Mouse (Mus musculus): ENCODE data around the gene Cdr2. TPM values are rescaled to one million over a fixed set of nuclear protein-coding genes. Genes with fewer than 3 reads are reported as not detected.

Gene Cdr2
- 22.4 and 28.2 TPM in 2 replicates for polyA plus RNA-seq (2012; rRNA removed)

DNA sequence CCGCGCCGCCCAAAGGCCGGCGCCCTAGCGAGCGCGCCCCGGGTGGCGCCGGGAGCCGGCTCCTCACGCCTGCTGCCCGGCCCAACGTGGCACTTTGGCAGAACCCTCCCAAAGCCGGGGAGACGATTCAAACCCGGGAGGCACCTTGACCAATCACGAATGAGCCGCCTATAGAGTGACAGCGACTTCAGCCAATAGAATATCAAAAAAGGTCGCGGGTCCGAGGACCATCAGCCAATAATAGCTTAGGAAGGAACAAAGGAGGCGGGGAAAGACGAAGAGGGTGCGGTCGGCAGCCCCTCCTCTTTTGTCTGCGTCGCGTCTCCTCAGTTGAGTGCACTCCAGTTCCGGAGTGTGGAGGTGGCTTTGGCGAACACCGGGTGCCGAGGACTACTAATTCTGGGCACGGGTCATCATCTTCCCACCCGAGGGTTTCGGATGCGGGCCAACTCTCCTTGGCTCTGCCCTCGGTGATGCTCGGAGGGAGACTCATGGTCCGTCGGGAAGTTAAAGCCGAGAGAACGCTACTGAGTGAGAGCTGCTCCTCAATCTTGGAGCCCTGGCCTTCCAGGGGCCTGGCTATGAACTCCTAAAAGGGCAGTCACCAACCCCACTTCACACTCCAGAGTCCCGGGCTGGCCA is at the start of gene Cdr2, which contains the start of gene Mfsd13b:
Gene Cdr2 (minus strand): TSS at position 113 of the 642 bp plus-strand sequence.
Gene Mfsd13b (plus strand): TSS at position 310 of the 642 bp plus-strand sequence.

DNA sequence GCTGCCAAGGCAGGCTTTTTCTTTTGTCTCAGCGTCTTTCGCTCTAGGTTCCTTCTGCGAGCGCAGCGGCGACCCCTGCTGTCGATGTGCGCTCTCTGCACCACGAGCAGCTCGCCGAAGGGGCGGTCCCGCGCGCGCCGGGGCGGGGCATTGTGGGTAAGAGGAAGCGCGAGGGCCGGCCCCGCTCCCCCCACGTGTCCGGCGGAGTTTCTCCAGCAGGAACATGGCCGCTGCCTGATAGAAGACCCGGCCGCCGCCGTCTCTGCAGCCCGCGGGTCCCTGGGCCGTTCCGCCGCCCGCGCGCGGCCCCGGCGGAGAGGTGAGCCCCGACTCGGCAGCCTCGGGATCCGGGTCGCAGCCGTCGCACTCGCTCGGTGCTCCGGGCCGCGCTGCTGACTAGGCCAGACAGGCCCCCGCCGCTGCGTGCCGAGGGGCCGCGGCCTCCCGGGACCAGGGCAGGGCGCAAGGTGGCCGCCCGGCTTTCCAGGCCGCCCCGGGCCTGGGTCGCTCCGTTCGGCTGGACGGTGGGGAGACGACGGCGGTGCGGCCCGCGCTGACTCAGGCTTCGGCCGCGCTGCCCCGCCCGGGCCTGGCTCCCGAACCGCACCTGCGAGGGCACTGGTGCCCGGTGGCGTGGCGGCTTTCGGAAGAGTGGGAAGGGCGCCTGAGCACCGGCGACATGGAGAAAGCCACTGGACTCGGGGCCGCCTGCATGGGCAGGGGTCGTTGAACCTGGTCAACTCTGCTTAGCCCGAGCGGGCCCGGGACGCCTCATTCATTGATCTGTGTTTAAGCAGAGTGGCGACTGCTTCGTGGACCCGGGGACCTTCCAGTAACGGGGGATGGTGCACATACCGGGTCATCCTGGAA is 64.3 kb downstream of the Cdr2 start, which contains the start of gene Polr3e:
Gene Polr3e (plus strand): TSS at position 153 of the 870 bp plus-strand sequence.

Other genes starting within 250 kb of the Cdr2 start
- gene Vwa3a, start 243.0 kb downstream of the Cdr2 start, polyA plus RNA-seq (2012; rRNA removed), result 3.0 and 4.5 TPM in 2 replicates
- 0.16 and 0.21 TPM in 2 replicates for gene Gm5737, start 169.9 kb downstream of the Cdr2 start, polyA plus RNA-seq (2012; rRNA removed)
- gene Eef2k, start 139.5 kb downstream of the Cdr2 start, polyA plus RNA-seq (2012; rRNA removed), result 40.9 and 46.2 TPM in 2 replicates
- 27.0 and 30.9 TPM in 2 replicates for gene Polr3e, start 64.6 kb downstream of the Cdr2 start, polyA plus RNA-seq (2012; rRNA removed)
- gene Mfsd13b, start 197 bp upstream of the Cdr2 start, polyA plus RNA-seq (2012; rRNA removed), result 0.12 and 0.13 TPM in 2 replicates
- gene Mettl9, start 52.1 kb upstream of the Cdr2 start, polyA plus RNA-seq (2012; rRNA removed), result 107 and 108 TPM in 2 replicates
- 0.27 and 0.28 TPM in 2 replicates for gene Igsf6, start 92.3 kb upstream of the Cdr2 start, polyA plus RNA-seq (2012; rRNA removed)
- 0.32 and 0.47 TPM in 2 replicates for gene Otoa, start 99.3 kb upstream of the Cdr2 start, polyA plus RNA-seq (2012; rRNA removed)

Measured in central nervous system, embryonic 18 days (tissue).